In the genomic region with DNA sequence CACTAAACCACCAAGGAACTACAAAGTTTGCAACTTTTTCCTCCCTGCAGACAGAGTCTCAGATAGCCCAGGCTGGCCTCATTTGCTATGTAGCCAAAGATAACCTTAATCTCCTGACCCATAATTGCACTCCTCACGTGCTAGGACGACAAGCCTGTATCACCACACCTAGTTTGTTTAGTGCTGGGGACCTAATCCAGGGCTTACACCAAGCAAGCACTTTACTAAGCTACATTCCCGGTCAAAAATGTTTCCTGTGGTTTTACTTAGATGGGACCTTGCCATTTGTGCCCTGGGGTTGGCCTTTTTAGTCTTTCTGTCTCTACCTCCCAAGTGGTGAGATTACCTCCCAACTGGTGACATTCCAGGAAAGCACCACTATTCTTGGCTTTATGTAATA, we compare ENCODE assay signal across 16 mouse cellular contexts. TPM values are rescaled to one million over a fixed set of nuclear protein-coding genes. Genes with fewer than 3 reads are reported as not detected.
DNase-seq lines count a peak whose midpoint lies in the region; ATAC-seq and TF ChIP-seq lines count a peak whose summit lies in the region.
"Had no signal": no experiment of that assay in that cellular context is flagged by ENCODE, and none has a peak within 500 bp of the region (broad histone marks: within the 10 kb centered on the region; RNA-seq: fewer than 3 reads in every experiment).

No protein-coding gene starts in this region.

- no peak for ATAC-seq in midbrain, embryonic 15.5 days (replicated peaks)
- no peak for ATAC-seq in limb, embryonic 14.5 days (ENCODE audit: low FRiP score, low read depth)
- ATAC-seq: forebrain, embryonic 16.5 days; hindbrain, postnatal 0 days had no signal

- no peak overlapping the region for H3K4me2 ChIP-seq in midbrain, embryonic 15.5 days
- no peak overlapping the region for H3K4me2 ChIP-seq in limb, embryonic 14.5 days (replicated peaks; ENCODE audit: low read depth, low read length, severe bottlenecking)
- H3K4me2 ChIP-seq: embryonic facial prominence, embryonic 12.5 days; hindbrain, embryonic 13.5 days had no signal

- H3K9ac ChIP-seq in midbrain, embryonic 15.5 days: no peak overlapping the region
- no peak overlapping the region for H3K9ac ChIP-seq in limb, embryonic 14.5 days (ENCODE audit: low read depth, low read length, severe bottlenecking)
- H3K9ac ChIP-seq: embryonic facial prominence, embryonic 12.5 days; hindbrain, embryonic 13.5 days had no signal

- no peak for TF ChIP-seq POLR2A in limb, embryonic 14.5 days (IDR thresholded peaks at IDR 0.05; ENCODE audit: borderline replicate concordance, extremely low read depth, insufficient read depth, insufficient read length)

- H3K27ac ChIP-seq in midbrain, embryonic 10.5 days (replicated peaks): no peak overlapping the region
- no peak overlapping the region for H3K27ac ChIP-seq in midbrain, embryonic 15.5 days
- H3K27ac ChIP-seq in limb, embryonic 14.5 days (replicated peaks; ENCODE audit: low read depth, low read length): peak overlapping the region; percentile 30; the same call in 1 of the 2 replicates
- H3K27ac ChIP-seq: embryonic facial prominence, embryonic 12.5 days; hindbrain, postnatal 0 days had no signal

- H3K9me3 ChIP-seq in midbrain, embryonic 10.5 days (replicated peaks): no peaks in the 10 kb centered on the region
- no peaks in the 10 kb centered on the region for H3K9me3 ChIP-seq in midbrain, embryonic 15.5 days
- no peaks in the 10 kb centered on the region for H3K9me3 ChIP-seq in limb, embryonic 14.5 days (ENCODE audit: control insufficient read depth, low read length)
- H3K9me3 ChIP-seq: embryonic facial prominence, embryonic 12.5 days; hindbrain, embryonic 13.5 days had no signal

- no peaks in the 10 kb centered on the region for H3K27me3 ChIP-seq in midbrain, embryonic 10.5 days (ENCODE audit: low read depth, poor library complexity, severe bottlenecking)
- no peaks in the 10 kb centered on the region for H3K27me3 ChIP-seq in midbrain, embryonic 15.5 days (replicated peaks)
- H3K27me3 ChIP-seq in limb, embryonic 14.5 days (ENCODE audit: control insufficient read depth, insufficient read depth, low read length): no peaks in the 10 kb centered on the region
- H3K27me3 ChIP-seq: embryonic facial prominence, embryonic 12.5 days; hindbrain, embryonic 13.5 days had no signal

- peaks cover 23% of the 10 kb centered on the region for H3K36me3 ChIP-seq in midbrain, embryonic 10.5 days
- peaks cover 15% of the 10 kb centered on the region for H3K36me3 ChIP-seq in midbrain, embryonic 15.5 days (replicated peaks)
- peaks cover 20% of the 10 kb centered on the region for H3K36me3 ChIP-seq in limb, embryonic 14.5 days (ENCODE audit: control insufficient read depth, insufficient read depth, low read length)

- no peaks in the 10 kb centered on the region for H3K4me1 ChIP-seq in midbrain, embryonic 10.5 days
- H3K4me1 ChIP-seq in midbrain, embryonic 15.5 days: no peaks in the 10 kb centered on the region; the same call in 1 of the 2 replicates
- 0 out of 2 replicates have a peak, but pooled peaks cover 3% of the 10 kb centered on the region for H3K4me1 ChIP-seq in limb, embryonic 14.5 days (ENCODE audit: control insufficient read depth, insufficient read depth, low read length)

- WGBS in midbrain, embryonic 10.5 days: 70% methylated on average over 3 of the region's 3 CpGs
- 64% methylated on average over 3 of the region's 3 CpGs for WGBS in midbrain, embryonic 15.5 days
- 54% methylated on average over 3 of the region's 3 CpGs for WGBS in limb, embryonic 14.5 days

- H3K4me3 ChIP-seq in midbrain, embryonic 10.5 days: no peak overlapping the region
- no peak overlapping the region for H3K4me3 ChIP-seq in midbrain, embryonic 15.5 days
- H3K4me3 ChIP-seq in limb, embryonic 14.5 days (replicated peaks; ENCODE audit: low read length): no peak overlapping the region
- H3K4me3 ChIP-seq: embryonic facial prominence, embryonic 12.5 days; hindbrain, embryonic 13.5 days had no signal

- DNase-seq in midbrain, embryonic 10.5 days (ENCODE audit: low spot score): peak; percentile 10
- peak; percentile 28 for DNase-seq in induced T-regulatory cell, adult 2 months (ENCODE audit: low read depth)
- no peak for DNase-seq in limb, embryonic 14.5 days (ENCODE audit: low spot score)
- no peak for DNase-seq in thymus, postnatal 0 days (ENCODE audit: low spot score)
- DNase-seq in layer of hippocampus, postnatal 10 days (ENCODE audit: low spot score in 2 of 2): no peak
- DNase-seq: adrenal gland, postnatal 10 days; cerebellum, adult 11-12 months; cerebellum, adult 9-10 months; cerebellum, postnatal 25 days; gastrocnemius, postnatal 14 days; heart, postnatal 10 days had no signal

RNA-seq across cellular contexts. Expression of a gene that starts 14.7 kb away (rescaled TPM):
- 2,311 and 2,476 TPM in 2 replicates for polyA plus RNA-seq in midbrain, embryonic 10.5 days (2016; fragmentation: Nextera tagmentation; extraction: Ambion mirVana)
- polyA plus RNA-seq in midbrain, embryonic 15.5 days (2015; fragmentation: Nextera tagmentation; extraction: Ambion mirVana): 1,331 and 1,465 TPM in 2 replicates
- polyA plus RNA-seq in limb, embryonic 14.5 days (2012; rRNA removed): 1,157 and 1,691 TPM in 2 replicates
- polyA plus RNA-seq in limb, embryonic 14.5 days (2014; fragmentation: Nextera tagmentation; extraction: Ambion mirVana): 1,002 and 1,100 TPM in 2 replicates
- 1,688 and 1,855 TPM in 2 replicates for polyA plus RNA-seq in thymus, postnatal 0 days (2015; fragmentation: Nextera tagmentation; extraction: Ambion mirVana)
- total RNA-seq in layer of hippocampus, postnatal 10 days (2021): 100 to 1,000 TPM; 703 to 723 TPM

RNA-seq across cellular contexts. Expression of a gene that starts 15.2 kb away (rescaled TPM):
- polyA plus RNA-seq in midbrain, embryonic 10.5 days (2016; fragmentation: Nextera tagmentation; extraction: Ambion mirVana): 692 and 722 TPM in 2 replicates
- 365 and 388 TPM in 2 replicates for polyA plus RNA-seq in midbrain, embryonic 15.5 days (2015; fragmentation: Nextera tagmentation; extraction: Ambion mirVana)
- 93.6 and 120 TPM in 2 replicates for polyA plus RNA-seq in limb, embryonic 14.5 days (2012; rRNA removed)
- 444 and 459 TPM in 2 replicates for polyA plus RNA-seq in limb, embryonic 14.5 days (2014; fragmentation: Nextera tagmentation; extraction: Ambion mirVana)
- 674 and 686 TPM in 2 replicates for polyA plus RNA-seq in thymus, postnatal 0 days (2015; fragmentation: Nextera tagmentation; extraction: Ambion mirVana)
- 100 to 1,000 TPM; 184 to 186 TPM for total RNA-seq in layer of hippocampus, postnatal 10 days (2021)

RNA-seq across cellular contexts. Expression of a gene that starts 22.5 kb away (rescaled TPM):
- 1.3 and 3.3 TPM in 2 replicates for polyA plus RNA-seq in midbrain, embryonic 10.5 days (2016; fragmentation: Nextera tagmentation; extraction: Ambion mirVana)
- polyA plus RNA-seq in midbrain, embryonic 15.5 days (2015; fragmentation: Nextera tagmentation; extraction: Ambion mirVana): 8.2 and 8.6 TPM in 2 replicates
- polyA plus RNA-seq in limb, embryonic 14.5 days (2012; rRNA removed): 2.4 TPM in 2 replicates
- 2.4 and 4.0 TPM in 2 replicates for polyA plus RNA-seq in limb, embryonic 14.5 days (2014; fragmentation: Nextera tagmentation; extraction: Ambion mirVana)
- polyA plus RNA-seq in thymus, postnatal 0 days (2015; fragmentation: Nextera tagmentation; extraction: Ambion mirVana): 15.0 and 15.6 TPM in 2 replicates
- total RNA-seq in layer of hippocampus, postnatal 10 days (2021): 1 to 10 TPM; 4.4 to 4.7 TPM

Comparison
In these comparisons a context has a peak if more than half of its experiments do, and no peak if none do; other contexts are left out.
1. DNase-seq: peak in midbrain, embryonic 10.5 days (single experiment) and induced T-regulatory cell, adult 2 months (single experiment); none in limb, embryonic 14.5 days (single experiment), thymus, postnatal 0 days (single experiment) and layer of hippocampus, postnatal 10 days (0 of 2).